Mouse (Mus musculus) thymus, postnatal 36 days (tissue): ENCODE data around the gene Arhgef25.

Source experiments
- DNase-seq, 2 experiments: peaks; one replicate each; pipeline ENCODE4 v3.0.0; 2022; ENCODE audit warnings: mixed read lengths in 2 of 2

The Arhgef25 gene

GRCm38 (mm10) chr10:127185101-127185500 lies 4.8 kb downstream of the Arhgef25 start:
- DNase-seq, result peak; percentile 14 to 27

DNA sequence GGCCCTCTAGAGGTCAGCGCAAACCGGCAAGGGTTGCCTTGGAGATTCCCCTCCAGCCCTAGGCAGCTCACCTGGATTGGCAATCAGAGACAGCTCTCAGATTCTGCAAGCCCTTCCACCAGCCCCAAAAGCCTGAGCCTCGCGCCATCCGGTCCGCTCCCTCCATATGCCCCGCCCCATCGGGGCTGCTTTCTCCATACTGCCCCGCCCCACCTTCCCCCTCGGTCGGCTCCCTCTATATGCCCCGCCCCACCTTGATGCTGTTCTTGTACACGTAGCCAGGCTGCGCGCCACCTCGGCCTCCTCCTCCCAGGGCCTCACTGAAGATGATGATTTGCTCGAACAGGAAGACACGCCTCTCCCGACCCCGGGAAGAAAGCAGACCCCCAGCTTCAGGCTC lies 6.1 kb downstream of the Arhgef25 start:
- DNase-seq, result peak; percentile 4 to 43

- DNase-seq, result no peak
These were observed 7.3 kb downstream of the Arhgef25 start for GRCm38 (mm10) chr10:127182624-127183023.

GRCm38 (mm10) chr10:127181566-127181965 lies 8.3 kb downstream of the Arhgef25 start:
- DNase-seq, result no peak

GRCm38 (mm10) chr10:127180695-127181047 lies 9.2 kb downstream of the Arhgef25 start:
- DNase-seq, result no peak

GRCm38 (mm10) chr10:127179871-127180694 lies 9.8 kb downstream of the Arhgef25 start, which contains the start of gene Slc26a10:
Gene Slc26a10 (minus strand): TSS chr10:127180645.
- peak; percentile 21 to 49 for DNase-seq

- DNase-seq, result peak; percentile 4 to 17
These were observed 11.4 kb downstream of the Arhgef25 start for GRCm38 (mm10) chr10:127178286-127179027.

DNA sequence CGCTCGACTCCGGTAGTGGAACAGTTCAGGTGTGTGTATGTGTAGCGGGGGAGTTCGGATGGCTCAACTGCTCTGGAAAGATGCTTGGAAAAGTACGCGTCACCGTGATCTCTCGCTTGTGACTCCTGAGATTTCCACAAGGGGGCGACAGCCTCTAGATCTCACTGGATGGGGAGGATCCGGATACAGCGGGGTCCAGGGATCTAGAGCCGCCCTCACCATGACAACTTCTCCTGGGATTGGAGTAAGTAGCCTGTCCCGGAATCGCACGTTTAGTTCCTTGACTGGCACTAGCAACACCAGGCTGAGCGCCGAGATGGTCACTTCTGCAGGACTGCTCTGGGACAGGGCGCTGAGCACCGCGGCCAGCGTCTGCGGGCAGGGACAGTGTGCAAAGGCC lies 12.2 kb downstream of the Arhgef25 start:
- DNase-seq, result peak; percentile 44 to 54

- peak in 1 of 2 experiments; percentile 4 for DNase-seq
These were observed 12.6 kb downstream of the Arhgef25 start for GRCm38 (mm10) chr10:127177235-127177634.

- peak in 1 of 2 experiments; percentile 12 for DNase-seq
These were observed 13.1 kb downstream of the Arhgef25 start for GRCm38 (mm10) chr10:127176756-127177155.

GRCm38 (mm10) chr10:127176228-127176627 lies 13.7 kb downstream of the Arhgef25 start:
- no peak for DNase-seq

- peak in 1 of 2 experiments; percentile 11 for DNase-seq
These were observed 15.7 kb downstream of the Arhgef25 start for GRCm38 (mm10) chr10:127174170-127174569.

DNA sequence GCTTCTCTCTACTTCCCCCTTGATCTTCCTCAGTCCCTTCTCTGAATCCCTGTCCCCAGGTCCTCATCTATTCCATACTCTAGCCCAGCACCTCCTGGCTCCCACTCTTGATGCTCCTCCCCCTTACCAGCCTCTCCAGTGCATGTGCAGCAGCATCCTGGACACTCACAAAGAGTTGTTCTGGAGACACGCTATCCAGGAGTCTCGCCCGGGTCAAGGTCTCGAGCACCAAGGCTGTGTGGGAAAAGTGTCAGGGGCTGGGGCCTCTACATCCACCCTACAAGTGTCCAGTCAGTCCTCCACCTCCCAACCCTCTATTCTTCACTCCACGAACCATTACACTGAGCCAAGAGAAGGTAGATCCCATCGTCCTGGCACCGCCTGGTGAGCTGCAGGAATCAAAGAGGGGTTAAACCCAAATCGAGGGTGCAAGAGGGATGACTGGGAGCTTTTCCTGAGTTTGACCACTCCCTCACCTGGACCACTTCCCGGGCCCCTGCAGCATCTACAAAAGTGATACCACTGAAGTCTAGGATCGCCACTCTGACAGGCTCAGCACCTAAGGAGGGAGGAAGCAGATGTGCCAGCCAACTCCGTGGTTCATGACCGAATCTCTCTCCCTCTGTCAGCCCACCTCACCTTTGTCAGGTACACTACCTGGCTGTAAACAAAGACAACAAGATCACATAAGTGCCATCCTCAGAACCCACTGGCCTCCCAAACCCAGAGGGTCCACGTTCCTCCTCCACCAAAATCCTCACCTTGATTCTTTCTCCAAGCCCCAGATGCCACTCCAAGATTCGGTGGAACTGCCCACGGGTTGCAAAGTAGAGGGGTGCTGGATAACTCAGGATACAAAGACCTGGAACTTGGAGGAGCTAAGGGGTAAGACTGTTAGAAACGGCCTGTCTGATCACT lies 16.5 kb downstream of the Arhgef25 start:
- peak; percentile 1 to 16 for DNase-seq

DNA sequence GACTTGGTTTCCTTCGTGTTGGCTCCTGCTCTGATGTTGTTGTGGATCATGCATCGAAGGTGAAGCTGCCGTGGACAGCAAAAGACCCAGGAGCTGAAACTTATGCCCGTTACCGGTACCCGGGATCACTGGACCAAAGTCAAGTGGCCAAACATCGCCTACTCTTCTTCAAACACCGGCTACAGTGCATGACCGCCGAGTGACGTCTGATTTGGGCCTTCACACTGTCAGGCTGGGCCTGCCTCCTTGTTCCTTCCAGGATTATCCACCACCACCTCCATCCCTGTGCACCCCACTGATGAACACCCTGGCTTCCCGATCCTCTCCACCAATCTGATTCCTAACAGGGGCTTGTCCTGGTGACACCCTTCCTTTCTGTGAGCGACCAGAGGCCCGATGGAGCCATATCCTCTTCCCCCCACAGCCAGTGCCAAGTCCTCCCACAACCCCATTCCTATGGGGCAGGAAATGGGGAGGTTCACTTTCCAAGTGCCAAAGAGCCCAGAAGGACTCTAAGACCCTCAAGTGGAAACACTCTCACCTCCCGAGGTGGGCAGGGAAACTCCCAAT lies 18.2 kb downstream of the Arhgef25 start:
- DNase-seq, result peak in 1 of 2 experiments; percentile 15

- DNase-seq, result peak; percentile 86 to 88
These were observed 19.0 kb downstream of the Arhgef25 start for GRCm38 (mm10) chr10:127170837-127171272.

DNA sequence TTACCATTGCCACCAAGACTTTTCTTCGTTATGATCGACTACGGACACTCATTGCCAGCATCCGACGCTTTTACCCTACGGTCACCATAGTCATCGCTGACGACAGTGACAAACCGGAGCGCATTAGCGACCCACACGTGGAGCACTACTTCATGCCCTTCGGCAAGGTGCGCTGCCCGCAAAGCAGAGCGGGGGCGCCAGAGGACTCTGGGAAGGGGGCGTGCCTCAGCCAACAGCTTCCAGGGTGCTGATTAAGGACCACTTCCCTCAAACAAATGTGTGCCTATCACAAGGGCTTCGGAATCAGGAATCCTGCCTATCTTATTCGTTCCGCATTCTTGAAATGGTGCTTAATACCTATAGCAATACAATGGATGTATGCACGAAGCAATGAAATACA lies 19.9 kb downstream of the Arhgef25 start:
- peak; percentile 35 to 60 for DNase-seq

DNA sequence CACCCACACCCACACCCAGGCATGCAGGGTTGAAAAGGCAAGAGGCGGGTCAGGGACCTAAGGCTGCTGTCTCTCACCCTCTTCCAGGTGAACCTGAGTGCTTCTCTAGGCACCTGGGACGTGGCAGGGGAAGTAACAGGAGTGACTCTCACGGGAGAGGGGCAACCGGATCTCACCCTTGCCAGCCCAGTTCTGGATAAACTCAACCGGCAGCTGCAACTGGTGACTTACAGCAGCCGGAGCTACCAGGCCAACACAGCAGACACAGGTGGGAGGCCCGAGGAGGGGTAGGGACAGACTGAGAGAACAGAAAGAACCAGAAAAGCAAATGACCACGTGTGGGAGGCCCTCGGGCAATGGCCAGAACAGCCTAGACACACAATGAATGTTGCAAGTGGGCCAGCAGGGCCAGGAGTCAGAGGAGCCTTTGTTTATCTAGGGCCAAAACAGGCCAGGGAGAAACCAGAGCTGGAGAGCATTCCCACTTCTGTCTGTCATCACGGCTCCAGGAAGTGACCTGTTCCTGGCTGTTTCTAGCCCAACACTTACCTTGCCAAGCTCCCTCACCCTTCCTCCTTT lies 22.2 kb downstream of the Arhgef25 start:
- peak in 1 of 2 experiments; percentile 12 for DNase-seq

DNA sequence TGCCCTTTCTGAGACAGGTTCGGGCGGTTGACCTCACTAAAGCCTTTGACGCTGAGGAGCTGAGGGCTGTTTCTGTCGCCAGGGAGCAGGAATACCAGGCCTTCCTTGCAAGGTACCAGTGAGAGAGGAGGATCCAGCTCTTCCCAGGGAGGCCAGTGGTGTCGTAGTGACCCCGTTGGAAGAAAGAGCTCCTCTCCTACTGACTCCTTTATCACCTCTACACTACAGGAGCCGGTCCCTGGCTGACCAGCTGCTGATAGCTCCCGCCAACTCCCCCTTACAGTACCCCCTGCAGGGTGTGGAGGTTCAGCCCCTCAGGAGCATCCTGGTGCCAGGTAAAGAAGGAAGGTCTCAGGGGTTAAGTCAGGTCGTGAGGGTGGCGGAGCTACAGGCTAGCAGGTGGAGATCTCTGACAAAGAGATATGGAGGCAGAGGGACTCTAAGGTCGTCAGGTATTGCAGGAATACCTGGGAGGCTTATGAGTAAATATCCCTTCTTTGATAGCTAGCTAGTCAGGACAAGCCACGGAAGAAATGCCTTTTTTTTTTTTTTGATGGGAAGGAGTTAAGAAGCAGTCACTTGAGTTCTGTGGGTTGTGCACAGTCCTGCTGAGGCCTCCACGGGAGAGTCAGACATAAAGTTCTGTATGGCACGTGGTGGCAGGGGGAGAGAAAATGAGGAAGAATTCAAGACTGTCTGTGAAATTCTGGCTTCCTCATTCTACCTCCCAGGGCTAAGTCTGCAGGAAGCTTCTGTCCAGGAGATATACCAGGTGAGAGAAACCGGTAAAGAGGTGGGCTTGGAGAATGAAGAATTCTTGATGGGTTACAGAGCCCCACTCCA lies 22.9 kb downstream of the Arhgef25 start:
- DNase-seq, result no peak

DNA sequence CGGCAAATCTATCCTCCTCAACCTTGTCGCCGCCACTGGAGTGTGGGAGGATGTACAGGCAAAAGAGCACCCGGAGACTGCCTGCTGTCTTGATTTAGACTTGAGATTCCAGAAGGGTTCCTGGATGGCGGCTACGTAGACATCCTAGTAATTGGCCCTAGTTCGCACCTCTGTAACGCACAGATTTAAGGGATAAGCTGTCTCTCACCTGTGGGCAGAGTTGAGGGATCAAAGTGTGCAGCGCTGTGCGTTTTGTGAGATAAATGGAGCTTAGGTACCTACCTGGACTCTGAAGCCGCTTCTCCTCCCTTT lies 23.5 kb downstream of the Arhgef25 start:
- no peak for DNase-seq

DNA sequence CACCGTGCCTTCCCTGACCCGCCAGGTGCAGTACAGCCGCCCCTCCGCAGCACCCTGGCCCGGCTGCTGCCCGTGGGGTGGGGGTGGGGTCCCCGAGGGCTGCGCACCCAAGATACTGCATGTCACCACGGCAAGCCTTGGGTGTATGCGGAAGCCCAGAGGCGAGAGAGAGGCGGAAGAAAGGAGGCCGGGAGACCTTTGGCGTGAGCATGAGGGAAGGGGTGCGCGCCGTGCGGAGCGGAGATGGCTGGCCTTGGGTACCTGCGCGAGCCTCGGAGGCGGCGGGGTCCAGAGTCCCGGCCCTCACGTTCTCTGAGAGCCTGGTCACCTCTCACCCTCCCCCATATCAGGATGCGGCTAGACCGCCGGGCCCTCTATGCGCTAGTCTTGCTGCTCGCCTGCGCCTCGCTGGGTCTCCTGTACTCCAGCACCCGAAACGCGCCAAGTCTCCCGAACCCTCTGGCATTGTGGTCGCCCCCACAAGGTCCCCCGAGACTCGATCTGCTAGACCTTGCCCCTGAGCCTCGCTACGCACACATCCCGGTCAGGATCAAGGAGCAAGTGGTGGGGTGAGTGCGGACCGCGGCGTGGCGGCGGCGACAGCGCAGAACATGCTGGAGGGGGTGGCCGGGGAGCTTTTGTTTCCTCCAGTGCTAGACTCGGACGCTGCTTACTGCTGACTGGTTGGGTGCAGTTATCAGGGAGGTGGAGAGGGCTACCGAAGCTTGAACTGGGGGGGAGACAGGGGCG lies 24.1 kb downstream of the Arhgef25 start:
- DNase-seq, result peak; percentile 82 to 83

DNA sequence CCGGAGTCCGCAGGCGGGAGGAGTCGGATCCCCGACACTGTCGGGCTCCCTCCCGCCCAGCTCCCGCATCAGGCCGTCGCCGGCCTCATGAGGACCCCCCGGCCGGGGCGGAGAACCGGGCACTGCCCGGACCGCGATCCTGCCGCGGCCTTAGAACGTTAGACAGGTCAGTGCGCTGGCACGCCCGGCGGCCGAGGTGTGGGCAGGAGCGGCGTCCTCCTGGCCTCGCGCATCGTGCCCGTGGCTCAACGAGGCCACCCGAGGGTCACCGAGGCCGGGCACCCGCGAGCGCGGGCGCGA lies 24.6 kb downstream of the Arhgef25 start:
- DNase-seq, result no peak
